Mouse (Mus musculus): ENCODE measurements around the gene Maml2. TPM values are rescaled to one million over a fixed set of nuclear protein-coding genes. Genes with fewer than 3 reads are reported as not detected.

The Maml2 gene
- polyA plus RNA-seq (2016; fragmentation: Nextera tagmentation; extraction: Ambion mirVana): 7.3 and 9.6 TPM in 2 replicates

- no peaks in the 10 kb centered on the region for H3K27me3 ChIP-seq (ENCODE audit: insufficient read depth, poor library complexity, severe bottlenecking)
- peak within 1 kb of the TSS; percentile 73 for H3K4me3 ChIP-seq
- H3K27ac ChIP-seq: peak within 1 kb of the TSS; percentile 92
- H3K4me1 ChIP-seq: peaks cover 51% of the 10 kb centered on the region
- H3K9me3 ChIP-seq: no peaks in the 10 kb centered on the region
- 0% methylated on average over 23 of the region's 23 CpGs for WGBS
- peak; percentile 85 for DNase-seq (ENCODE audit: low spot score)
- no peaks in the 10 kb centered on the region for H3K36me3 ChIP-seq
Measured at GRCm38 (mm10) chr9:13297668-13298512, at the start of gene Maml2. Gene Maml2 (plus strand): TSS chr9:13297957.

GRCm38 (mm10) chr9:13248104-13248503, 49.7 kb upstream of the Maml2 start:
- no peak overlapping the region for H3K4me3 ChIP-seq
- WGBS: 88% methylated on average over 4 of the region's 4 CpGs
- peaks cover 20% of the 10 kb centered on the region for H3K4me1 ChIP-seq
- no peak for DNase-seq (ENCODE audit: low spot score)
- no peaks in the 10 kb centered on the region for H3K9me3 ChIP-seq
- no peak overlapping the region for H3K27ac ChIP-seq
- H3K36me3 ChIP-seq: no peaks in the 10 kb centered on the region
- H3K27me3 ChIP-seq (ENCODE audit: insufficient read depth, poor library complexity, severe bottlenecking): no peaks in the 10 kb centered on the region

GRCm38 (mm10) chr9:13251251-13251650, 46.5 kb upstream of the Maml2 start:
- Histone ChIP-seq H3K27ac (no peak overlapping the region), H3K4me1 (peaks cover 6% of the 10 kb centered on the region; the same call in 1 of the 2 replicates), H3K4me3 (no peak overlapping the region), H3K27me3 (ENCODE audit: insufficient read depth, poor library complexity, severe bottlenecking) (no peaks in the 10 kb centered on the region), H3K9me3 (no peaks in the 10 kb centered on the region), H3K36me3 (peaks cover 3% of the 10 kb centered on the region; the same call in 1 of the 2 replicates)
- 78% methylated on average over 2 of the region's 2 CpGs for WGBS
- no peak for DNase-seq (ENCODE audit: low spot score)

- H3K27me3 ChIP-seq (ENCODE audit: insufficient read depth, poor library complexity, severe bottlenecking): no peaks in the 10 kb centered on the region
- peaks cover 3% of the 10 kb centered on the region; the same call in 1 of the 2 replicates for H3K36me3 ChIP-seq
- no peak overlapping the region for H3K27ac ChIP-seq
- H3K4me3 ChIP-seq: no peak overlapping the region
- H3K9me3 ChIP-seq: no peaks in the 10 kb centered on the region
- DNase-seq (ENCODE audit: low spot score): no peak
- WGBS: 75% methylated on average over 1 of the region's 1 CpGs
- no peaks in the 10 kb centered on the region for H3K4me1 ChIP-seq
Measured at GRCm38 (mm10) chr9:13256726-13257125, 41.0 kb upstream of the Maml2 start.

GRCm38 (mm10) chr9:13258173-13258572, 39.6 kb upstream of the Maml2 start:
- peaks cover 3% of the 10 kb centered on the region; the same call in 1 of the 2 replicates for H3K36me3 ChIP-seq
- WGBS: 87% methylated on average over 2 of the region's 2 CpGs
- H3K9me3 ChIP-seq: no peaks in the 10 kb centered on the region
- H3K4me1 ChIP-seq: no peaks in the 10 kb centered on the region
- DNase-seq (ENCODE audit: low spot score): no peak
- H3K27me3 ChIP-seq (ENCODE audit: insufficient read depth, poor library complexity, severe bottlenecking): no peaks in the 10 kb centered on the region
- no peak overlapping the region for H3K27ac ChIP-seq
- H3K4me3 ChIP-seq: no peak overlapping the region

GRCm38 (mm10) chr9:13260980-13261379, 36.8 kb upstream of the Maml2 start:
- Histone ChIP-seq H3K4me1 (no peaks in the 10 kb centered on the region), H3K36me3 (no peaks in the 10 kb centered on the region), H3K27ac (no peak overlapping the region), H3K27me3 (ENCODE audit: insufficient read depth, poor library complexity, severe bottlenecking) (no peaks in the 10 kb centered on the region), H3K4me3 (no peak overlapping the region), H3K9me3 (no peaks in the 10 kb centered on the region)
- no peak for DNase-seq (ENCODE audit: low spot score)
- 37% methylated on average over 3 of the region's 3 CpGs for WGBS

GRCm38 (mm10) chr9:13273219-13273618, 24.5 kb upstream of the Maml2 start:
- Histone ChIP-seq H3K4me1 (no peaks in the 10 kb centered on the region), H3K4me3 (no peak overlapping the region), H3K27me3 (ENCODE audit: insufficient read depth, poor library complexity, severe bottlenecking) (no peaks in the 10 kb centered on the region), H3K36me3 (no peaks in the 10 kb centered on the region), H3K9me3 (no peaks in the 10 kb centered on the region), H3K27ac (no peak overlapping the region)
- WGBS: 74% methylated on average over 1 of the region's 1 CpGs
- no peak for DNase-seq (ENCODE audit: low spot score)

GRCm38 (mm10) chr9:13287482-13287881, 10.3 kb upstream of the Maml2 start:
- no peaks in the 10 kb centered on the region for H3K27me3 ChIP-seq (ENCODE audit: insufficient read depth, poor library complexity, severe bottlenecking)
- H3K36me3 ChIP-seq: no peaks in the 10 kb centered on the region
- H3K4me1 ChIP-seq: no peaks in the 10 kb centered on the region
- H3K9me3 ChIP-seq: no peaks in the 10 kb centered on the region
- H3K27ac ChIP-seq: no peak overlapping the region
- 71% methylated on average over 2 of the region's 2 CpGs for WGBS
- H3K4me3 ChIP-seq: no peak overlapping the region
- no peak for DNase-seq (ENCODE audit: low spot score)

GRCm38 (mm10) chr9:13296274-13297121, 1.3 kb upstream of the Maml2 start:
- peak overlapping the region; percentile 73 for H3K4me3 ChIP-seq
- H3K27me3 ChIP-seq (ENCODE audit: insufficient read depth, poor library complexity, severe bottlenecking): no peaks in the 10 kb centered on the region
- H3K9me3 ChIP-seq: no peaks in the 10 kb centered on the region
- peaks cover 37% of the 10 kb centered on the region for H3K4me1 ChIP-seq
- under 1% methylated on average over 28 of the region's 28 CpGs for WGBS
- peak overlapping the region; percentile 92 for H3K27ac ChIP-seq
- DNase-seq (ENCODE audit: low spot score): peak; percentile 97
- no peaks in the 10 kb centered on the region for H3K36me3 ChIP-seq

- peaks cover 44% of the 10 kb centered on the region for H3K4me1 ChIP-seq
- peak overlapping the region; percentile 73 for H3K4me3 ChIP-seq
- under 1% methylated on average over 12 of the region's 12 CpGs for WGBS
Measured at GRCm38 (mm10) chr9:13297122-13297667, 562 bp upstream of the Maml2 start.

GRCm38 (mm10) chr9:13298513-13298878, 739 bp downstream of the Maml2 start:
- Histone ChIP-seq H3K36me3 (no peaks in the 10 kb centered on the region), H3K4me1 (peaks cover 57% of the 10 kb centered on the region), H3K27me3 (ENCODE audit: insufficient read depth, poor library complexity, severe bottlenecking) (no peaks in the 10 kb centered on the region), H3K4me3 (peak overlapping the region; percentile 73), H3K9me3 (no peaks in the 10 kb centered on the region), H3K27ac (peak overlapping the region; percentile 92)
- 18% methylated on average over 9 of the region's 9 CpGs for WGBS
- DNase-seq (ENCODE audit: low spot score): no peak

More at GRCm38 (mm10) chr9:13297122-13297667, 562 bp upstream of the Maml2 start:
- H3K27ac ChIP-seq: peak overlapping the region; percentile 92
- no peaks in the 10 kb centered on the region for H3K36me3 ChIP-seq
- DNase-seq (ENCODE audit: low spot score): peak; percentile 68
- H3K9me3 ChIP-seq: no peaks in the 10 kb centered on the region
- H3K27me3 ChIP-seq (ENCODE audit: insufficient read depth, poor library complexity, severe bottlenecking): no peaks in the 10 kb centered on the region

GRCm38 (mm10) chr9:13299190-13299589, 1.4 kb downstream of the Maml2 start:
- Histone ChIP-seq H3K27me3 (ENCODE audit: insufficient read depth, poor library complexity, severe bottlenecking) (no peaks in the 10 kb centered on the region), H3K36me3 (no peaks in the 10 kb centered on the region), H3K27ac (peak overlapping the region; percentile 92), H3K9me3 (no peaks in the 10 kb centered on the region), H3K4me1 (peaks cover 64% of the 10 kb centered on the region), H3K4me3 (peak overlapping the region; percentile 73)
- DNase-seq (ENCODE audit: low spot score): peak; percentile 70
- WGBS: 76% methylated on average over 6 of the region's 6 CpGs

All from heart, embryonic 10.5 days (tissue).